Mouse (Mus musculus): ENCODE results near the gene Notch3. TPM values are rescaled to one million over a fixed set of nuclear protein-coding genes. Genes with fewer than 3 reads are reported as not detected.
"Not testable (repeated sequence)": the region's sequence is repeated elsewhere in the genome, so short reads cannot be mapped to it uniquely, and the experiment has no call there.

Gene Notch3
- polyA plus RNA-seq, 2 experiments: 0.22 to 0.66 TPM

DNA sequence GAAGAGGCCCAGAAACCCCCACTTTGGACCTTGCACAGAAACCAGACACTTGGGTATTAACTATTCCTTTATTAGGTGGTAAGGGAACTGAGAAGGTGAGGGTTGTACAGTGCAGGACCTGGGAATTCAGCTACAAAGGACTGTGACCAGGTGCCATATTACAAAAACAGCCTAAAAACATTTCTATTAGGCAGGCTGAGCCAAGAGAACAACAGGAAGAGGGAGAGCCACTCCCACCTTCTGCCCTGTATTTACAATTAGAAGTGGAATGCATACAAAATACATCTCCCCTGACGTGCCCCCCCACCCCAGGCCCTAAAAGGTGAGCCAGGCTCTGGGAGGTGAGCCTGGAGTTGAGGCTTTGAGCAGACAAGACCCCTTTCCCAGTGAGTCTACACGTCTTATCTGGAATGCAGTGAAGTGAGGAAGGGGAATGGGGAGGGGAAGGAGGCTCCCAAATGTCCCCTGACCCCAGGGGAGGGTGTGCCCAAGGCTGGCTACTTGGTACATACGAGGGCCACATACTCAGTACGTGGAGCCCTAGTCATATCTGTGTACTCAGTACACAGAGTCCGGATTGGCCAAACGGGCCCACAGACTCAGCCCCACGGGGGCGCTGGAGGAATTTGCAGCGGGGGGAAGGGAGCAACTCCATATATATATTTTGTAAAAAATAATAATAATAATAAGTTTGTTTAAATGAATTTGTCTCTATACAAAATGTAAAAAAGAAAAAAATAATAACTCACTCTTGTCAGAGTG lies 45.7 kb downstream of the Notch3 start:
- DNase-seq (ENCODE audit: low read depth in 3 of 3, low spot score in 3 of 3) (no peak), ATAC-seq (ENCODE audit: insufficient read depth) (no peak)
- Histone ChIP-seq H3K27ac (no peak overlapping the region), H3K9ac (replicated peaks) (no peak overlapping the region), H3K4me1 (replicated peaks; ENCODE audit: control insufficient read depth in 2 of 2, insufficient read depth in 2 of 2, low read length in 1 of 2) (peaks cover 32 to 36% of the 10 kb centered on the region in 2 experiments), H3K4me2 (ENCODE audit: low read depth) (no peak overlapping the region), H3K9me3 (ENCODE audit: control insufficient read depth, low read length) (no peaks in the 10 kb centered on the region), H3K4me3 (ENCODE audit: insufficient read depth in 1 of 2, low read depth in 2 of 2, low read length in 2 of 2) (no peak overlapping the region), H3K36me3 (replicated peaks; ENCODE audit: control insufficient read depth, insufficient read depth, low read depth) (no peaks in the 10 kb centered on the region), H3K27me3 (ENCODE audit: control insufficient read depth, insufficient read depth, low read length) (no peaks in the 10 kb centered on the region)
- TF ChIP-seq EP300 (IDR thresholded peaks at IDR 0.05; ENCODE audit: low read depth) (no peak), CTCF (IDR thresholded peaks at IDR 0.05; ENCODE audit: low read depth) (no peak)
- 66% methylated on average over 9 of the region's 9 CpGs for WGBS (ENCODE audit: insufficient replicate concordance)

DNA sequence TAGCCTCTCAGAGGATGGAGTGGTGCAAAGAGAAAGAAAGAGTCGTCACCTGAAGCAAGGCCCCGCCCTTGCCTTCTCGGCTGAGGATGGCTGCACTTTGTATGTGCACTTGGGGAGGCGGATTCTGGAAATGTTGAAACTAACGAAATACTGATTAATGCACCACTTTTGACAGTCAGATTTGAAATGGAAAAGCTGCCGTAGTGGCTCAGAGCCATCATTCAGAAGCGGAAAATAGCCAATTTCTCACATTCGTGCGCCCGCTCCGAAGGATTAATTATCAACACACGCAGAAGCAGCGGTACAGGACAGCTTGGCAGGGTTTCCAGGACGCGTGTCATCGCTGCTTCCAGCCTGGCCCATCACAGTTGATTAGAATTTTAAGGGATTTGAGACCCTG lies 47.5 kb downstream of the Notch3 start:
- no peak overlapping the region for H3K9ac ChIP-seq (replicated peaks)
- no peak overlapping the region for H3K27ac ChIP-seq
- DNase-seq (ENCODE audit: low read depth in 3 of 3, low spot score in 3 of 3) (no peak), ATAC-seq (ENCODE audit: insufficient read depth) (no peak)
- WGBS (ENCODE audit: insufficient replicate concordance): 77% methylated on average over 16 of the region's 16 CpGs
- no peaks in the 10 kb centered on the region for H3K36me3 ChIP-seq (replicated peaks; ENCODE audit: control insufficient read depth, insufficient read depth, low read depth)
- peaks cover 39 to 49% of the 10 kb centered on the region in 2 experiments for H3K4me1 ChIP-seq (replicated peaks; ENCODE audit: control insufficient read depth in 2 of 2, insufficient read depth in 2 of 2, low read length in 1 of 2)
- TF ChIP-seq EP300 (IDR thresholded peaks at IDR 0.05; ENCODE audit: low read depth): no peak
- TF ChIP-seq CTCF (IDR thresholded peaks at IDR 0.05; ENCODE audit: low read depth): no peak
- no peaks in the 10 kb centered on the region for H3K9me3 ChIP-seq (ENCODE audit: control insufficient read depth, low read length)
- no peak overlapping the region for H3K4me3 ChIP-seq (ENCODE audit: insufficient read depth in 1 of 2, low read depth in 2 of 2, low read length in 2 of 2)
- H3K4me2 ChIP-seq (ENCODE audit: low read depth): no peak overlapping the region
- no peaks in the 10 kb centered on the region for H3K27me3 ChIP-seq (ENCODE audit: control insufficient read depth, insufficient read depth, low read length)

DNA sequence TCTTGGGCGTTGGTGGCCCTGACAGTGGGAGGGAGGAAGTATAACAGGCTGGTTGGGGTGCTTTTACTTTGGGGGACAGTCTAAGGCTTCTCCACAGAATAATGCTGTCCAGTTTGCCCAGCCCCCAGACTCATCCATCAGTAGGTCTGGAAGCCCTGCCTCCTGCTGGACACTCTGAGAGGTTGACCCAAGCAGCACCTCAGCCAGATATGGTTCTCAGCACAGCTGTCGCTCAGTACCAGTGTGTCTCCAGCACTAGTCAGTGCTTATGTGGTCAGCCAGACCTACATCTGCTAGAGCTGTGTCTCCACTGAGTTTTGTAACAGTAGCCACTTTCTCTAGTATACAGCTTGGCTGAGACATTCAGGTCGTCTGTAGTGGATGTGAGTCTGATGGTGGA lies 48.2 kb downstream of the Notch3 start:
- peak overlapping the region; percentile 69 for H3K9ac ChIP-seq (replicated peaks)

DNA sequence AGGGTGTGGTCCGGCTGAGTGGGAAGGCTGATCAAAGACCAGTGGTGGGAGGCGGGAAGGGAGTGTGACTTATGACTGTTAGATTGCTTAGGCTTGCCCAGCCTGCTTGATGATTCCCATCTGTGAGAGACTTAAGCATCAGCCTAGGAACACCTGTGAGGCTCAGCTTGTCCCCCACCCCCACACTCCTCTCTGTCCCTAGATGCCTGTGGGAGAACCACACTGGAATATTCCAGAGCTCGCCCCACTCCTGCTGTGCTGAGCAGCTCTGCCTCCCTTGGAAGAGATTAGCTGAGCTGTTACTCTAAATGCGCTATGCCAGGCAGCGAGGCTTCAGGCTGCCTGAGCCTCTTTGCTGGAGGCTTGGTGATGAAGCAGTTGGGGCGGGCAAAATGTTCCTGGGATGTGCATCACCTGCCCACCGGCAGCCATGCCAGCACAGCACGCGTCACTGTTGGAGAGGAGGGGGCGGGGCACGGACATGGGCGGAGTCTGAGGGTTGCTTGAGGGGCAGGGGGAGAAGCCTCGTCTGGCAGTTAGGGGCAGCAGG lies 48.7 kb downstream of the Notch3 start:
- not testable (repeated sequence) for H3K27me3 ChIP-seq (ENCODE audit: control insufficient read depth, insufficient read depth, low read length); H3K9me3 ChIP-seq (ENCODE audit: control insufficient read depth, low read length); DNase-seq (ENCODE audit: low read depth in 3 of 3, low spot score in 3 of 3); H3K36me3 ChIP-seq (replicated peaks; ENCODE audit: control insufficient read depth, insufficient read depth, low read depth)
- Histone ChIP-seq H3K9ac (replicated peaks) (peak overlapping the region; percentile 69), H3K27ac (peak overlapping the region; percentile 77), H3K4me2 (ENCODE audit: low read depth) (peak overlapping the region; percentile 75), H3K4me3 (ENCODE audit: insufficient read depth in 1 of 2, low read depth in 2 of 2, low read length in 2 of 2) (peak overlapping the region; percentile 16 to 45), H3K4me1 (replicated peaks; ENCODE audit: control insufficient read depth in 2 of 2, insufficient read depth in 2 of 2, low read length in 1 of 2) (peaks cover 42 to 52% of the 10 kb centered on the region in 2 experiments)
- WGBS (ENCODE audit: insufficient replicate concordance): 5% methylated on average over 12 of the region's 13 CpGs
- peak; percentile 79 for ATAC-seq (ENCODE audit: insufficient read depth)

More for the DNA sequence above, 48.2 kb downstream of the Notch3 start:
- Histone ChIP-seq H3K36me3 (replicated peaks; ENCODE audit: control insufficient read depth, insufficient read depth, low read depth) (no peaks in the 10 kb centered on the region), H3K27ac (peak overlapping the region; percentile 77), H3K9me3 (ENCODE audit: control insufficient read depth, low read length) (no peaks in the 10 kb centered on the region), H3K27me3 (ENCODE audit: control insufficient read depth, insufficient read depth, low read length) (no peaks in the 10 kb centered on the region), H3K4me2 (ENCODE audit: low read depth) (peak overlapping the region; percentile 75), H3K4me1 (replicated peaks; ENCODE audit: control insufficient read depth in 2 of 2, insufficient read depth in 2 of 2, low read length in 1 of 2) (peaks cover 39 to 47% of the 10 kb centered on the region in 2 experiments), H3K4me3 (ENCODE audit: insufficient read depth in 1 of 2, low read depth in 2 of 2, low read length in 2 of 2) (peak overlapping the region; percentile 16 to 45)
- DNase-seq (ENCODE audit: low read depth in 3 of 3, low spot score in 3 of 3) (no peak), ATAC-seq (ENCODE audit: insufficient read depth) (no peak)
- WGBS (ENCODE audit: insufficient replicate concordance): 48% methylated on average over 3 of the region's 3 CpGs
- TF ChIP-seq EP300 (IDR thresholded peaks at IDR 0.05; ENCODE audit: low read depth) (no peak), CTCF (IDR thresholded peaks at IDR 0.05; ENCODE audit: low read depth) (peak; percentile 49)

DNA sequence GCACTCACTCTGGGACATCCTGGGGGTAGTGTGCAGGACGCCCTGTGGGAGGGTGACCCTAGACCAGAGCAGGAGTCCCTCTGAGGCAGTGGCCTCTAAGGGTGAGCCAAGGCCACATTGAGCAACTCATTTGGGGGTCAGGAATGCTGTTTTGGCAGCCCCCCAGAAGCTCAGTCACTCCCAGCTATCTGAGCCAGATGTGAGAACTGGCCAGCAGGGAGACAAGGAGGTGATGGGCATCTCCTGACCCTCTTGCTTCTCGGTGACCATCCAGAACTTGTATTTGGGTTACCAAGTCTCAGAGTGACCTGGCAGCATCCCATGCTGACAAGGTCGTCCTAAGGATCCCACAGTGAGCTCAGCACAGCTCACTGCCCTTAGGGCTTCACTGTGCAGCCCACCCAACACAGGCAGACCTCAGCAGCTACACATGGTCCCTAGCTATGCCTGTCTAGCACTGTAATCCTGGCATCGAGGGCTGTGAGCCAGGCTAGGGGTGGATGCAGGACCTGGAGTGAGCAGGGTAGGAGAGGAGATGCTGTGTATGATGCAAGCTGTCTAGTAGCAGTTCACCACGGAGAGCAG lies 49.3 kb downstream of the Notch3 start:
- WGBS (ENCODE audit: insufficient replicate concordance): 36% methylated on average over 5 of the region's 5 CpGs
- H3K4me3 ChIP-seq (ENCODE audit: insufficient read depth in 1 of 2, low read depth in 2 of 2, low read length in 2 of 2): peak overlapping the region; percentile 5 to 25; a peak in 2 of 4 replicates
- peaks cover 42 to 56% of the 10 kb centered on the region in 2 experiments for H3K4me1 ChIP-seq (replicated peaks; ENCODE audit: control insufficient read depth in 2 of 2, insufficient read depth in 2 of 2, low read length in 1 of 2)
- H3K36me3 ChIP-seq (replicated peaks; ENCODE audit: control insufficient read depth, insufficient read depth, low read depth): no peaks in the 10 kb centered on the region
- peak overlapping the region; percentile 75 for H3K4me2 ChIP-seq (ENCODE audit: low read depth)
- H3K27me3 ChIP-seq (ENCODE audit: control insufficient read depth, insufficient read depth, low read length): no peaks in the 10 kb centered on the region
- H3K9me3 ChIP-seq (ENCODE audit: control insufficient read depth, low read length): no peaks in the 10 kb centered on the region
- TF ChIP-seq CTCF (IDR thresholded peaks at IDR 0.05; ENCODE audit: low read depth) (no peak), EP300 (IDR thresholded peaks at IDR 0.05; ENCODE audit: low read depth) (no peak)
- no peak for DNase-seq (ENCODE audit: low read depth in 3 of 3, low spot score in 3 of 3)
- H3K27ac ChIP-seq: peak overlapping the region; percentile 80
- H3K9ac ChIP-seq (replicated peaks): peak overlapping the region; percentile 66
- ATAC-seq (ENCODE audit: insufficient read depth): no peak
